Mouse (Mus musculus): ENCODE results near the gene Rgs6.
A peak's percentile ranks its signal among the peaks of the same experiment; 100 is the strongest.

Rgs6 gene

GRCm38 (mm10) chr12:83131405-83131804 lies 543.3 kb downstream of the Rgs6 start:
- DNase-seq (ENCODE audit: low spot score) = no peak

DNA sequence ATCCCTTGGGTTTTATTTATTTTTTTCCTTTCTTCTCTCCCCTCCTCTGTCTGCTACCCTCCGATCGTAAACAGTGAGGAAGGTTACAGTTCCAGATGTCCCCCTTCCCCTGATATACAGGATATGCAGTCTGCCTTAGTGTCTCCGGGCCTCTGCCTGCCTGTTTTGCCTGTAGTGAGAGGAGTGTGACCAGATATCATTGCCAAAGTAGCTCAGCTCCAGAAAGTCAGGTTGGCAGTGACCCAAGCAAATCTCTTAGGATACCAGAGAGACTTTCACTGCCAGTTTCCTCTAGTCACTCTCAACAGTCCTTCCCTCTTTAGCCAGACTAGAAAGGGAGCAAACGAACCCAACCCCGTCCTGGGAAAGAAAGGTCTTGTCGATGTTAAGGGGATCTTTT lies 545.7 kb downstream of the Rgs6 start:
- DNase-seq (ENCODE audit: low spot score) = no peak

- no peak for DNase-seq (ENCODE audit: low spot score)
Observed at GRCm38 (mm10) chr12:83136031-83136430, 547.9 kb downstream of the Rgs6 start.

DNA sequence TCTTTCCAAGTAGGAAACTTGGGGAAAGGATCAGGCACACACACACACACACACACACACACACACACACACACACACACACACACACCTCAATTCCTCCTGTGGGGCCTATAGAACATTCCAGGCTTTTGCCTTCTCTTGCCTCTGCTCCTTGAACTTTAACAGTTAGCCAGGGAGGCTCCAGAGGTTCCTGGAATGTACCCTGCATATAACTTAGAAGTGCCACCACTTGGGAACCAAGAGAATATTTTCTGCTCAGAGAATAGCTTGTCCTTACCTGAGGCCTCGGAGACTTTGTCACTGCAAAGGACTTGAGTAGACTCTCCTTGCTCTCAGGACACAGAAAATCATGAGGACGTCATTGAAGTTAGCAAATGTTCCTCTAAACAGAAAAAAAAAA lies 548.4 kb downstream of the Rgs6 start:
- no peak for DNase-seq (ENCODE audit: low spot score)

DNA sequence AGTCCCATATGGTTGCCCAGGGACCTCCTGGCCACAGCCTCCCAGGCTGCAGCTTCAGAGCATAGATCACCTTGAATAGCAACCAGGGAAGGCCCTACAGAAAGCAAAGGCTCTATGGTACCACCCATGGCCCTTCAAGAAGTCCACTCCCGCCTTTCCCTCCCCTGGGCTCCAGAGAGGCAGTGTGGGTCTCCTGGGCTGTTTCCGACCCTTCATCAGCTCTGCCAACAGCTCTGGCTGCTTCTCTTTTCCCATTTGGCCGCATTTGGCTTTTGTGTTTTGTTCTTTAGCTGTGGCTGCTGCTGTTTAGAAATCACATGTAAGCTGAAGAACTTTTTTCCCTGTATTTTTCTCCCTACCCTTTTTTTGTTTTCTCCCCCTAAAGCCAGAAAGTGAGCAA lies 548.9 kb downstream of the Rgs6 start:
- no peak for DNase-seq (ENCODE audit: low spot score)

DNA sequence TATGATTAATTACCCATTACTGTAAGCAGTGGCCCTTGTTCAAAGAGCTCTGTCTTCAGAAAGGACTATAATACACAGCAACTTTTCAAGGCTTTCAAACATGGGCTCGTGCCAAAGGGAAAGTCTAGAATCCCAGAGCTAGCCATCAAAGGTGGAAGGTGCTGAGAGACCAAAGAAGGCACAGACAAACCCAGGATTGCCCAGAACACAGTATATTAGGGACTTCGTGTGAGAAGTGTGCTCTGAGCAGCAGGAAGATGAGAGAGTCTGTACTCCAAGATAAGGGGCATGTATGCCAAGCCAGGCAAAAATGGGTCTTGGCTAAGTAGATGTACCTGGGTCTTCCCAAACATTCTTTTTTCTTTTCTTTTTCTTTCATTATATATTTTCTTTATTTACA lies 553.1 kb downstream of the Rgs6 start:
- DNase-seq (ENCODE audit: low spot score) = peak; percentile 73

- DNase-seq (ENCODE audit: low spot score) = no peak
Observed at GRCm38 (mm10) chr12:83142507-83142906, 554.4 kb downstream of the Rgs6 start.

GRCm38 (mm10) chr12:83143071-83143470 lies 555.0 kb downstream of the Rgs6 start:
- DNase-seq (ENCODE audit: low spot score) = peak; percentile 50

DNA sequence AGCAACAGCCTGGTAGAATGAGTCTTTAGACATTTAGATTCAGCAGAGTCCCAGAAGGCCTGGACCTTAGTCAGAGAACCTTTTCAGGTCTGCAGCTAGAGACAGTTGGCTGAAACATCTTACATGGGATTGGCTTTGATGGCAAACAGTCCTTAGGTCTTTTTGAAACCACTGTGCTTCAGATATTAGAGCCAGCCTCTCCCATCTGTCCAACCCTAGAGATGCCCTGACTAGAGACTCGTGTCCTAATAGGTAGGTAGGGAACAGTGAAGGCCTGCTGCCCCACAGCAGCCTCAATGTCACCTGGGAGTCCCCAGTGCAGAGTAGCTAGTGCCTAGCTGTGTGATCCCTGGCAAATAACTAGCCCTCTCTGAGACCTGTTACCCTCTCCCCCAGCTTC lies 555.5 kb downstream of the Rgs6 start:
- no peak for DNase-seq (ENCODE audit: low spot score)

DNA sequence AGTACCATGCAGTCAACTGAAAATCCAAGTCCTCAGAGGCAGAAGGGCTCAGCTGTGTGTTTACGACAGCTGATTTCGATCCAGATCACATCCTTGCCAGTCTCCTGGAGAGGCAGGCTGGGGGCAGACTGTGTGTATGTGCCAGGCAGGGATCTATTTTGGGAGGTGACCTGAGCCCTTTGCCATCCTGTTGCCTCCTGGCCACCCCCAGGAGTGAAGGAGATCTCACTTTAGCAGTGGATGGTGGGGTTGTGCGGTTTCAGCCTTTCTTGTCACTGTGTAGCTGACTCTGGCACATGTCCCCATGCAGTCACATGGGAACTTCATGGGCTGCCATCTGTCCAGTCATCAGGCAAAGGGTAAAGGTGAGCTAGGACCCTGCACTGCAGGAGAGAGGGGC lies 557.0 kb downstream of the Rgs6 start:
- no peak for DNase-seq (ENCODE audit: low spot score)

DNA sequence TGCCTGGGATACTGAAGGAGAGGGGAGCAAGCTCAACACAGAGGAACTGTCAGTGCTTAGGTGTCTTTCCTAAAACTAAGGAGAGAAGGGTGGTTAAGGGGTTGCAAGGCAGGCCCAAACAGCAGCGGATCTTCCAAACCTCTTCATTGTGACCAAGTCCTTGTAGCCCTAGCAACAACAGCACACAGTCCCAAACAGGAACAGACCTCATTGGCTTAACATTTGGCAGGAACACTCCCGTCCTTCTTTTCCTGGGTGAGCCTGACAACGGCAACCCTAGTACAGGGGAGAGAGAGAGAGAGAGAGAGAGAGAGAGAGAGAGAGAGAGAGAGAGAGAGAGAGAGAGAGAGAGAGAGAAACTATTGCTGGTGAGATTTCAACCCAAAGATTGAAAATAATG lies 557.8 kb downstream of the Rgs6 start:
- DNase-seq (ENCODE audit: low spot score) = no peak

DNA sequence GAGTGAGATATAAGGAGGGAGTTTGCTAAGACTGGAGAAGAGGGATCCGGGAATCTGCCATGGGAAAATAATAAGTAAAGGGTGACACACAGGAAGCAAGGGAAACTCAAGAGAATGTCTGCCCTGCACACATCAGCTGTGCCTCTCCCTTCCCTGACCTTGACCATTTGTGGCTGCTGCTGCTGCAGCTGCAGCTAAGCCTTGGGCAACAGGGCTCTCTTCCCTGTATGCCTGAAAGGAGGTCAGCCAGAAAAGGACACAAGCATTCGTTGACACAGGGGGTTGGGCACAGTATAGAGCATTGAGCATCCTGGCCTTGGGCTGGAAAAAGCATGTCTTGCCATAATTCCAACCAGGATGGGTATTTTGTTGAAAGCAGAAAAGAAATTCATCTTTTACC lies 558.8 kb downstream of the Rgs6 start:
- no peak for DNase-seq (ENCODE audit: low spot score)

- no peak for DNase-seq (ENCODE audit: low spot score)
Observed at GRCm38 (mm10) chr12:83150030-83150429, 561.9 kb downstream of the Rgs6 start.

GRCm38 (mm10) chr12:83150813-83151212 lies 562.7 kb downstream of the Rgs6 start:
- DNase-seq (ENCODE audit: low spot score) = no peak

- no peak for DNase-seq (ENCODE audit: low spot score)
Observed at GRCm38 (mm10) chr12:83151474-83151873, 563.4 kb downstream of the Rgs6 start.

DNA sequence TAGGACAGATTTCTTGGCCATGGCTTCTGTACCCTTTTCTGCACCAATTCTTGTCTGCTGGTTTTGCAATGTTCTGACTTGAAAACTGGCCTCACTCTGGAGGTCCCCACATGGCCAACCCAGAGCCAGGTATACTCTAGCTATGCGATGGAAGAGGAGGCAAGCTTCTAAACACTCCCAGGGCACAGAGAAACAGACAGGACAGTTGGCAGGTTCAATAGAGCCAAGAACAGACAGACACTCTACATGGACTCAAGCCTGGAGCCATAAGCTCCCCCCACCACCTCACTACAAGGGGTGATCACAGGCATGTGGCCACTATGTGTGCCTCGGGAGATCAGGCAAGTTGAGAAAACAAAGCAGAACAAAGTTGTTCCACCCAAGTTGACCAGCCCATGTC lies 572.1 kb downstream of the Rgs6 start:
- no peak for DNase-seq (ENCODE audit: low spot score)

- DNase-seq (ENCODE audit: low spot score) = no peak
Observed at GRCm38 (mm10) chr12:83160700-83161099, 572.6 kb downstream of the Rgs6 start.

- no peak for DNase-seq (ENCODE audit: low spot score)
Observed at GRCm38 (mm10) chr12:83163721-83164120, 575.6 kb downstream of the Rgs6 start.

DNA sequence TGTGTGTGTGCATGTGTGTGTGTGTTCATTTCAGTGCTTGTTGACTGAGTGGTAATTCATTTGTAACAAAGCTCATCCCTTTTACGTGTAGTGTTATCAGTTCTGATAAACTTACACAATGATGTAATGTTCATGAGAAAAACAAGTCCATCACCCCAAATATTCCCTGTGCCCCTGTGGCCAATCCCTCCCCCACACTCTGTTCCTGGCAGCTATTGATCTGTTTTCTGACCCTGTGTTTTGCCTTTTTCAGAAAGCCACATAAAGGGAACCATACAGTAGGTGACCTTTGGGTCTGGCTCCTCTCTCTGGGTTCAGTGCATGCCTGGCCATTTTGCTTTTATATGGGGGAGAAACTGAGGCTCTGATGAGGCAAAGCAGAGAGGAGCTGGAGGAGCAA lies 577.0 kb downstream of the Rgs6 start:
- no peak for DNase-seq (ENCODE audit: low spot score)

DNA sequence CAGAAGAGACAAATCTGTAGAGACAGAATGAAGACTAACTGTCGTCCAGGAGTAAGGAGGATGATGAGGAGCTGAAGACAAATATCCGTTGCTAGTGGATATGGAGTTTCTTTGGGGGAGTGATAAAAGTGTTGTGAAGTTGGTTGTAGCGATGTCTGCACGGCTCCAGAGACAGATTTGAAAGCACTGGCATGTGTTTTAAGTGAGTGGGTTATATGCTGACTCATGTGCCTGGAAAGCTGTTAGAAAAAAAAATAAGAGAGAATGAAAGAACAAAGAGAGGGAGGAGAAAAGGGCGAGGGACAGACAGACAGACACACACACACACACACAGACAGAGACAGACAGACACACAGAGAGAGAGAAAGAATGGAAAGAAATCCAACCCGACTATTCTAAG lies 580.2 kb downstream of the Rgs6 start:
- DNase-seq (ENCODE audit: low spot score) = no peak

GRCm38 (mm10) chr12:83169495-83170209 lies 581.6 kb downstream of the Rgs6 start:
- DNase-seq (ENCODE audit: low spot score) = no peak

GRCm38 (mm10) chr12:83178770-83179169 lies 590.7 kb downstream of the Rgs6 start:
- DNase-seq (ENCODE audit: low spot score) = no peak

DNA sequence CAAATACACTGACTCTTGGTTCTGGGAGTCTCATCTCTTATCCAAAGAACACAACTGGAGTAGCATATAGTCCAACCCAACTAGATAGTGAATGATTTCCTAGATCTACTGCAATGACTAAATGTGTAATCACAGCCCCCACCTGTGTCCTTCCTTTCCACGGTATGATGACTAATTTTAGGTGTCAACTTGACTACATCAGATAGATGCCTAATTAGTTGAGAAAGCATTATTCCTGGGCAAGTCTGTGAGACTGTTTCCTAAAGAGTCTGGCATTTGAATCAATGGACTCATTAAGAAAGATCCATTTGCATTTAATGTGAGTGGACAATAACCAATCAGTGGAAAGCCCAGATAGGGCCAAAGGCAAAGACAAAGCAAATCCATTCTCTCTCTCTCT lies 591.8 kb downstream of the Rgs6 start:
- DNase-seq (ENCODE audit: low spot score) = no peak

GRCm38 (mm10) chr12:83180561-83180960 lies 592.5 kb downstream of the Rgs6 start:
- DNase-seq (ENCODE audit: low spot score) = no peak

GRCm38 (mm10) chr12:83201674-83202073 lies 613.6 kb downstream of the Rgs6 start:
- DNase-seq (ENCODE audit: low spot score) = no peak
